Mouse (Mus musculus) CH12.LX (cell line): ENCODE results near the gene Mrps35.

Experiments
- EP300 ChIP-seq: IDR thresholded peaks from 2 replicates; pipeline ENCODE4 v1.6.1; 2011; ENCODE audit warnings: low read length, improper control_type of control experiment
- POLR2A ChIP-seq: IDR thresholded peaks from 2 replicates; pipeline ENCODE4 v1.6.1; 2011; ENCODE audit warnings: low read depth, mild to moderate bottlenecking, improper control_type of control experiment, low read length
- POLR2AphosphoS2 ChIP-seq: IDR thresholded peaks from 2 replicates; pipeline ENCODE4 v1.6.1; 2011; ENCODE audit warnings: low read depth, low read length, improper control_type of control experiment
- RCOR1 ChIP-seq: conservative IDR thresholded peaks from 2 replicates; pipeline ENCODE4 v1.6.1; 2012; ENCODE audit warnings: low read depth, mild to moderate bottlenecking, inconsistent platforms, low read length, improper control_type of control experiment
- USF2 ChIP-seq: conservative IDR thresholded peaks from 2 replicates; pipeline ENCODE4 v1.6.1; 2011; ENCODE audit warnings: low read depth, low read length, improper control_type of control experiment

GRCm38 (mm10) chr6:147109283-147109682 lies 66.7 kb downstream of the Mrps35 start:
- TF ChIP-seq USF2 (no peak), RCOR1 (no peak), POLR2AphosphoS2 (no peak), POLR2A (no peak), EP300 (no peak)
